Mouse (Mus musculus): ENCODE measurements at regions not wholly inside any gene's neighbourhood (a gene's known extent, or its start where the extent isn't known, plus 50 kb on each side); places are given as distances from the start of the nearest gene placed in this dataset.
A peak's percentile ranks its signal among the peaks of the same experiment; 100 is the strongest.

GRCm38 (mm10) chr13:116795041-116795440 lies 230.3 kb downstream of the Parp8 start:
- no peak for DNase-seq (ENCODE audit: low spot score in 2 of 2)

GRCm38 (mm10) chr13:116781616-116782015 lies 243.7 kb downstream of the Parp8 start:
- no peak for DNase-seq (ENCODE audit: low spot score in 2 of 2)

- no peak for DNase-seq (ENCODE audit: low spot score in 2 of 2)
Observed at GRCm38 (mm10) chr13:116765491-116765890, 259.8 kb downstream of the Parp8 start.

GRCm38 (mm10) chr13:116759912-116760311 lies 265.4 kb downstream of the Parp8 start:
- no peak for DNase-seq (ENCODE audit: low spot score in 2 of 2)

GRCm38 (mm10) chr13:116740825-116741224 lies 284.5 kb downstream of the Parp8 start:
- DNase-seq (ENCODE audit: low spot score in 2 of 2), result no peak

- DNase-seq (ENCODE audit: low spot score in 2 of 2), result no peak
Observed at GRCm38 (mm10) chr13:116723361-116724153, 301.8 kb downstream of the Parp8 start.

GRCm38 (mm10) chr13:116714809-116715208 lies 310.5 kb downstream of the Parp8 start:
- peak; percentile 21 to 57 for DNase-seq (ENCODE audit: low spot score in 2 of 2)

- DNase-seq (ENCODE audit: low spot score in 2 of 2), result peak; percentile 29 to 73
Observed at GRCm38 (mm10) chr13:116711866-116712593, 313.3 kb downstream of the Parp8 start.

- DNase-seq (ENCODE audit: low spot score in 2 of 2), result no peak
Observed at GRCm38 (mm10) chr13:116711148-116711865, 314.0 kb downstream of the Parp8 start.

GRCm38 (mm10) chr13:116709671-116710070 lies 315.7 kb downstream of the Parp8 start:
- no peak for DNase-seq (ENCODE audit: low spot score in 2 of 2)

GRCm38 (mm10) chr13:116708846-116709245 lies 316.5 kb downstream of the Parp8 start:
- no peak for DNase-seq (ENCODE audit: low spot score in 2 of 2)

- DNase-seq (ENCODE audit: low spot score in 2 of 2), result no peak
Observed at GRCm38 (mm10) chr13:116708456-116708780, 316.9 kb downstream of the Parp8 start.

- no peak for DNase-seq (ENCODE audit: low spot score in 2 of 2)
Observed at GRCm38 (mm10) chr13:116707621-116708455, 317.5 kb downstream of the Parp8 start.

- DNase-seq (ENCODE audit: low spot score in 2 of 2), result no peak
Observed at GRCm38 (mm10) chr13:116706401-116707330, 318.7 kb downstream of the Parp8 start.

- no peak for DNase-seq (ENCODE audit: low spot score in 2 of 2)
Observed at GRCm38 (mm10) chr13:116705611-116706386, 319.5 kb downstream of the Parp8 start.

- no peak for DNase-seq (ENCODE audit: low spot score in 2 of 2)
Observed at GRCm38 (mm10) chr13:116688714-116689113, 336.6 kb downstream of the Parp8 start.
